Mouse (Mus musculus): ENCODE data around the gene Rorc. TPM values are rescaled to one million over a fixed set of nuclear protein-coding genes. Genes with fewer than 3 reads are reported as not detected.

Gene Rorc
- polyA plus RNA-seq, 1 experiment: not detected

- H3K4me3 ChIP-seq (ENCODE audit: insufficient read depth, low read length): no peak overlapping the region
- no peak overlapping the region for H3K27ac ChIP-seq (ENCODE audit: insufficient read depth, low read length)
- TF ChIP-seq CTCF (IDR thresholded peaks at IDR 0.05; ENCODE audit: borderline replicate concordance, insufficient read depth, low read length) (no peak), POLR2A (IDR thresholded peaks at IDR 0.05; ENCODE audit: low read depth, low read length) (no peak)
- H3K4me1 ChIP-seq (ENCODE audit: control insufficient read depth, insufficient read depth, low read length): peaks cover 5% of the 10 kb centered on the region; the same call in 1 of the 2 replicates
These were observed 29.9 kb downstream of the Rorc start for GRCm38 (mm10) chr3:94402451-94402850.

DNA sequence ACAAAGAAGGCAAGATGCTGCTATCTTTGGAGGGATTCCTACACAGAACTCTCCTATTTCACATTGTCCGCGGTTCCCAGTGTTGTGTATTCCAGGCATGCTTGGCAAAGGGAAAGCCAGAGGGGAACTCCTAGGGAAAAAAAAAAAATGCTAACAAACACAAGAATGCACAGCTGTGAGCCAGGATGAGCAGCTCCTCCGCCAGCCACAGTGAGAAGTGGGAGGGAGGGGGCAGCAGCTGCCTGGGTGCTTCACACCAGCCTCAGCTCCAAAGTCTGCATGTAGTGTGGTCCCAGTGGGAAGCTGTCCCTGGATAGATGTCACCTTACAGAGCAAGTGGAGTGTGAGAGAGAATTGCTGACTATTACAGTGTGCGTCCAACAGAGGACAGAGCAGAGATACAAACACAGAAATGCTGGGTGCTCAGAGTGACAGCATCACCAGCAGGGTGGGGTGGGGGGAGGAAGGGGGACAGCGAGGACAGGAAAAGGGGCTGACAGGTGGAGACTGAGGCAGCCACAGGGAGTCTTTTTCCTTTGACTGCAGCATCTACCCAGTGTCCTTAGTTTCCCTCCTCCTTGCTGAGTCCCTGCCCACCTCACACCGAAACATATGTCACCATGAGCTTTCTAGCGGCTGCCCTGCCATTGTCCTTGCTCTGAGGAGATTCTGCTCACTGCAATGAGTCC, 31.9 kb downstream of the Rorc start:
- H3K27ac ChIP-seq (ENCODE audit: insufficient read depth, low read length): no peak overlapping the region
- no peak overlapping the region for H3K4me3 ChIP-seq (ENCODE audit: insufficient read depth, low read length)
- no peak for TF ChIP-seq CTCF (IDR thresholded peaks at IDR 0.05; ENCODE audit: borderline replicate concordance, insufficient read depth, low read length)
- H3K4me1 ChIP-seq (ENCODE audit: control insufficient read depth, insufficient read depth, low read length): peaks cover 5% of the 10 kb centered on the region; the same call in 1 of the 2 replicates

DNA sequence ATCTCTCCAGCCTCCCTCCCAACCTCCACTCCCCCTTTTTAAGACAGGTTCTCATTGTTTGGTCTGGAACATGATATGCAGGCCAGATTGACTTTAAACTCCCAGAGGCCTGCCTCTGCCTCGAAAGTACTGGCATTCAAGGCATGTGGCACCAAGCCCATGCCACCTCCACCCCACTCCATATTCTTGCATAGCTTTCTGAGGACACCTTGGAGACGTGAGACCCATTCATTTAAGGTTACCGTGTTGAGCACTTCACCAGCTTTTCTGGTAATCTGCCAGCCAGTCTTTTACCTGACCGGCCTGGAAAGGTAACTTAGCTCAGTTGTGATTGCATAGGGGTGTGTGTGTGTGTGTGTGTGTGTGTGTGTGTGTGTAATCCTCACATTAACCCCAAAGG, 33.0 kb downstream of the Rorc start:
- TF ChIP-seq CTCF (IDR thresholded peaks at IDR 0.05; ENCODE audit: borderline replicate concordance, insufficient read depth, low read length) (no peak), POLR2A (IDR thresholded peaks at IDR 0.05; ENCODE audit: low read depth, low read length) (no peak)
- Histone ChIP-seq H3K27ac (ENCODE audit: insufficient read depth, low read length) (no peak overlapping the region), H3K4me1 (ENCODE audit: control insufficient read depth, insufficient read depth, low read length) (peaks cover 5% of the 10 kb centered on the region; the same call in 1 of the 2 replicates), H3K4me3 (ENCODE audit: insufficient read depth, low read length) (no peak overlapping the region)

- TF ChIP-seq POLR2A (IDR thresholded peaks at IDR 0.05; ENCODE audit: low read depth, low read length): no peak
- no peak for TF ChIP-seq CTCF (IDR thresholded peaks at IDR 0.05; ENCODE audit: borderline replicate concordance, insufficient read depth, low read length)
- Histone ChIP-seq H3K27ac (ENCODE audit: insufficient read depth, low read length) (no peak overlapping the region), H3K4me1 (ENCODE audit: control insufficient read depth, insufficient read depth, low read length) (no peaks in the 10 kb centered on the region), H3K4me3 (ENCODE audit: insufficient read depth, low read length) (peak overlapping the region; percentile 48)
These were observed 39.9 kb downstream of the Rorc start for GRCm38 (mm10) chr3:94412530-94412929.

DNA sequence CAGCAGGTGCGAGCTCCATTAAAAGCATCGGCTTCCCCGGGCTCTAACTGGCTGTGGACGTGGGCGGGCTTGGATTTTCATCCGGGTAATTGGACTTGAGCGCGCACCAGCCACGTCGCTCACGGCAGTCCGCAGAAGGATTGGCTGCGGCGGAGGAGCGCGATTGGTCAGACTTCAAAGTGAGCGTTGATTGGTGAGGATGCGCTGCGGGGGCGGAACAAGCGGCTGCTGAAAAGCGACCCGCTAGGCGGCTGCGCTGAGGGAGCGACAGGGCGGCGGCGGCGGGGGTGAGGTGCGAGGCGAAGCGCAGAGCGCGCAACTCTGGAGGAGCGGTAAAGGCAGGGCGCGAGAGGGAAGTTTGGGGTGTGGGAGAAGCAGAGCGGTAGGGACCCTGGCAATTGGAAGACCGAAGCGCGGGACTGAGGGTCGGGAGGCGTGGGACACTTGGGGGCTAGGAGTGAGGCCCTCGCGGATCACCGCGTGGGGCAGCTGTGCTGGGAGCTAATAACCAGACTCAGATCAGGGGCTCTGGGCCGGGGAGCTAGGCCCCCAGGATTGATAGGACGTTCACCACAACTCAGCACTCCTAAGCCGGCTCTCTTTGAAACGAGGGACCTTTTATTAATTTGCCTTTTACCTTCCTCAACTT, 40.6 kb downstream of the Rorc start, which contains the start of gene Tdrkh:
Gene Tdrkh (plus strand): TSS at position 243 of the 649 bp plus-strand sequence.
- Histone ChIP-seq H3K4me1 (ENCODE audit: control insufficient read depth, insufficient read depth, low read length) (no peaks in the 10 kb centered on the region), H3K4me3 (ENCODE audit: insufficient read depth, low read length) (peak within 1 kb of the TSS; percentile 48), H3K27ac (ENCODE audit: insufficient read depth, low read length) (no peak within 1 kb of the TSS)
- no peak for TF ChIP-seq CTCF (IDR thresholded peaks at IDR 0.05; ENCODE audit: borderline replicate concordance, insufficient read depth, low read length)
- peak; percentile 52; the same call in 1 of the 2 replicates for TF ChIP-seq POLR2A (IDR thresholded peaks at IDR 0.05; ENCODE audit: low read depth, low read length)

DNA sequence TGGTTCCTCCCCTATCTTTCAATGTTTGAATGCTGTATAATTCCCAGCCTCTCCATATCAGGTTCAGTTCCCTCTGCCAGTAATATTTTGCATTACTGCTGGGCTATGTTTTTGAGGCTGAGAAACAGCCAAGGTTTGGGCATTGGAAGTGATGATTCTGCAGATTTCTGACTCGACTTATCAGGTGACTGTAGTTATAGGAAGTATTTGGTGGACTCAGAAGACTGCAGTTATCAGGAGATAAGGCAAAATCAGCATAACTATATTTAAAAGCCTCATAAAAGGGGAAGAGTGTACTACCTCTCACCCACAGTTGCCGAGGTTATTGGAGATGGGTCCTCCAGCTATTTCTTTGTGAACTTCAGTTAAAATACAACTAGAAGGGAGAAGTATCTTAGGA, 58.4 kb downstream of the Rorc start:
- no peaks in the 10 kb centered on the region for H3K4me1 ChIP-seq (ENCODE audit: control insufficient read depth, insufficient read depth, low read length)
- no peak overlapping the region for H3K27ac ChIP-seq (ENCODE audit: insufficient read depth, low read length)
- TF ChIP-seq CTCF (IDR thresholded peaks at IDR 0.05; ENCODE audit: borderline replicate concordance, insufficient read depth, low read length): no peak
- TF ChIP-seq POLR2A (IDR thresholded peaks at IDR 0.05; ENCODE audit: low read depth, low read length): no peak
- no peak overlapping the region for H3K4me3 ChIP-seq (ENCODE audit: insufficient read depth, low read length)

DNA sequence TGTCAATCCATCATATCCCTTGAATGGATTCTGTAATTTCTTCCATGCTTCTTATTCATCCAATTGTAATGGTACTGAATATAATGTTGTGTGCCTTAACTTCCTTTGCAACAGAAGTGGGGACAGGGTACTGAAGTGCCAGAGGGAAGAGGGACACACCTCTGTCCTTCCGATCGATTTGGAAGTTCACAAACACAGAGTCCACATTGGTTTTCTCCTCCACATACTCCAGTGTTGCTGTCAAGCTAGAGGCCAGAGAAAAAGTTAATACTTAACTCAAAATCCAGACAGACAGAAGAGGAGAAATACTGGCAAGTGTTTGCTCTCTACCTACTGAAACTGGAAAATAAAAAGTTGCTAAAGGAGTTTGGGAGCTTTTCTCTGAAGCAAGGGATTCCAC, 61.7 kb downstream of the Rorc start:
- Histone ChIP-seq H3K27ac (ENCODE audit: insufficient read depth, low read length) (no peak overlapping the region), H3K4me1 (ENCODE audit: control insufficient read depth, insufficient read depth, low read length) (no peaks in the 10 kb centered on the region), H3K4me3 (ENCODE audit: insufficient read depth, low read length) (no peak overlapping the region)
- TF ChIP-seq CTCF (IDR thresholded peaks at IDR 0.05; ENCODE audit: borderline replicate concordance, insufficient read depth, low read length): no peak
- no peak for TF ChIP-seq POLR2A (IDR thresholded peaks at IDR 0.05; ENCODE audit: low read depth, low read length)

GRCm38 (mm10) chr3:94436420-94436819, 63.8 kb downstream of the Rorc start:
- no peak overlapping the region for H3K27ac ChIP-seq (ENCODE audit: insufficient read depth, low read length)
- H3K4me3 ChIP-seq (ENCODE audit: insufficient read depth, low read length): no peak overlapping the region
- TF ChIP-seq POLR2A (IDR thresholded peaks at IDR 0.05; ENCODE audit: low read depth, low read length) (no peak), CTCF (IDR thresholded peaks at IDR 0.05; ENCODE audit: borderline replicate concordance, insufficient read depth, low read length) (no peak)
- H3K4me1 ChIP-seq (ENCODE audit: control insufficient read depth, insufficient read depth, low read length): no peaks in the 10 kb centered on the region

- peaks cover 5% of the 10 kb centered on the region; the same call in 1 of the 2 replicates for H3K4me1 ChIP-seq (ENCODE audit: control insufficient read depth, insufficient read depth, low read length)
- H3K27ac ChIP-seq (ENCODE audit: insufficient read depth, low read length): no peak overlapping the region
- TF ChIP-seq CTCF (IDR thresholded peaks at IDR 0.05; ENCODE audit: borderline replicate concordance, insufficient read depth, low read length): no peak
- no peak for TF ChIP-seq POLR2A (IDR thresholded peaks at IDR 0.05; ENCODE audit: low read depth, low read length)
- H3K4me3 ChIP-seq (ENCODE audit: insufficient read depth, low read length): no peak overlapping the region
These were observed 68.6 kb downstream of the Rorc start for GRCm38 (mm10) chr3:94441182-94441581.

DNA sequence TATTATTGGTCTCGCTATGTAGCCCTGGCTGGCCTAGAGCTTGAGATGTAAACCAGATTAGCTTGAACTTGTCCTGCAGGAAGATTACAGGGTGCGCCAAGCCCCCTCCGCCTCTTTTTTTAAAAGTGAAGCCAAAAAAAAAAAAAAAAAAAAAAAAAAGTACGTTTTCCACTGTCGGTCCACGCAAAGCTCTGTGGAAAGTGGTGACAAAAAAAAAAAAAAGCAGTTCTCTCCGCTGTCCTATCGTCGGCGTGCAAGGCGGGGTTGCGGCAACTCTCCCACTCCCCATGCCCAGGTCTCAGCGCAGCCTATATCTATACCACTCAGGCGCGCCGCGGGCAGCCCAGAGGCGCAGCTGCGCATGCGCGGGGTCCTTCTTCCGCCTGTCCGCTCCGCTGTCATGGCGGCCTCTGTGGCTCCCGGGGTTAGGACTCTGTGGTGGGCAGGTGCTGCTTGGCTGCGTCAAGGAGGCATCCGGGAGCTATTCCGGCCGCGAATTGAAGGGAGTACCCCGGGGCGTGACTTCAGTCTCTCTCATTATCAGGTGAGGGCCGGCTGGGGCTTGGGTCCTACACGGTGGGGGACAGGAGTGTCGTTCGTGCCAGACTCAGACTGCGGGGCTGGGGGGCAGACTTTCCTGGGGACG, 70.5 kb downstream of the Rorc start, which contains the start of gene Mrpl9:
Gene Mrpl9 (plus strand): TSS at position 368 of the 646 bp plus-strand sequence.
- TF ChIP-seq POLR2A (IDR thresholded peaks at IDR 0.05; ENCODE audit: low read depth, low read length) (peak; percentile 93), CTCF (IDR thresholded peaks at IDR 0.05; ENCODE audit: borderline replicate concordance, insufficient read depth, low read length) (no peak)
- peaks cover 5% of the 10 kb centered on the region; the same call in 1 of the 2 replicates for H3K4me1 ChIP-seq (ENCODE audit: control insufficient read depth, insufficient read depth, low read length)
- peak within 1 kb of the TSS; percentile 98 for H3K4me3 ChIP-seq (ENCODE audit: insufficient read depth, low read length)
- no peak within 1 kb of the TSS for H3K27ac ChIP-seq (ENCODE audit: insufficient read depth, low read length)
